Mouse (Mus musculus): Measurements from ENCODE around the gene Adamts12. TPM values are rescaled to one million over a fixed set of nuclear protein-coding genes. Genes with fewer than 3 reads are reported as not detected.
A peak's percentile ranks its signal among the peaks of the same experiment; 100 is the strongest.

The Adamts12 gene
- 1.7 and 1.8 TPM in 2 replicates for polyA plus RNA-seq (2014; fragmentation: Nextera tagmentation; extraction: Ambion mirVana)

GRCm38 (mm10) chr15:11064558-11065411, at the start of gene Adamts12:
Gene Adamts12, plus strand, starts transcription at chr15:11064790.
- peak within 1 kb of the TSS; percentile 84 for H3K27ac ChIP-seq (replicated peaks; ENCODE audit: low read depth, low read length)
- H3K9ac ChIP-seq (ENCODE audit: low read length), result peak within 1 kb of the TSS; percentile 50
- no peaks in the 10 kb centered on the region for H3K9me3 ChIP-seq (ENCODE audit: control insufficient read depth, low read length)
- no peaks in the 10 kb centered on the region for H3K36me3 ChIP-seq (ENCODE audit: control insufficient read depth, insufficient read depth, low read length)
- H3K4me1 ChIP-seq (ENCODE audit: control insufficient read depth, insufficient read depth, low read length), result peaks cover 13% of the 10 kb centered on the region
- WGBS, result 2% methylated on average over 25 of the region's 25 CpGs
- H3K4me2 ChIP-seq (ENCODE audit: low read depth, severe bottlenecking), result peak within 1 kb of the TSS; percentile 53
- no peaks in the 10 kb centered on the region for H3K27me3 ChIP-seq (ENCODE audit: control insufficient read depth, insufficient read depth, low read length)
- ATAC-seq (ENCODE audit: insufficient number of reproducible peaks, low FRiP score, low TSS enrichment, low read depth) (peak; percentile 74), DNase-seq (ENCODE audit: low spot score) (peak; percentile 68)
- peak within 1 kb of the TSS; percentile 28 for H3K4me3 ChIP-seq (ENCODE audit: low read depth, low read length)

- no peaks in the 10 kb centered on the region for H3K9me3 ChIP-seq (ENCODE audit: control insufficient read depth, low read length)
- no peak overlapping the region for H3K4me2 ChIP-seq (ENCODE audit: low read depth, severe bottlenecking)
- no peak overlapping the region for H3K9ac ChIP-seq (ENCODE audit: low read length)
- no peaks in the 10 kb centered on the region for H3K27me3 ChIP-seq (ENCODE audit: control insufficient read depth, insufficient read depth, low read length)
- H3K36me3 ChIP-seq (ENCODE audit: control insufficient read depth, insufficient read depth, low read length), result no peaks in the 10 kb centered on the region
- H3K4me3 ChIP-seq (ENCODE audit: low read depth, low read length), result no peak overlapping the region
- H3K27ac ChIP-seq (replicated peaks; ENCODE audit: low read depth, low read length), result no peak overlapping the region
- ATAC-seq (ENCODE audit: insufficient number of reproducible peaks, low FRiP score, low TSS enrichment, low read depth) (no peak), DNase-seq (ENCODE audit: low spot score) (no peak)
- WGBS, result 77% methylated on average over 2 of the region's 2 CpGs
- H3K4me1 ChIP-seq (ENCODE audit: control insufficient read depth, insufficient read depth, low read length), result no peaks in the 10 kb centered on the region
These were observed 49.7 kb upstream of the Adamts12 start for GRCm38 (mm10) chr15:11014931-11015330.

- no peaks in the 10 kb centered on the region for H3K27me3 ChIP-seq (ENCODE audit: control insufficient read depth, insufficient read depth, low read length)
- ATAC-seq (ENCODE audit: insufficient number of reproducible peaks, low FRiP score, low TSS enrichment, low read depth), result no peak
- H3K4me1 ChIP-seq (ENCODE audit: control insufficient read depth, insufficient read depth, low read length), result no peaks in the 10 kb centered on the region
- H3K36me3 ChIP-seq (ENCODE audit: control insufficient read depth, insufficient read depth, low read length), result no peaks in the 10 kb centered on the region
- no peak overlapping the region for H3K9ac ChIP-seq (ENCODE audit: low read length)
- H3K9me3 ChIP-seq (ENCODE audit: control insufficient read depth, low read length), result no peaks in the 10 kb centered on the region
- DNase-seq (ENCODE audit: low spot score), result no peak
- WGBS, result 85% methylated on average over 4 of the region's 4 CpGs
- no peak overlapping the region for H3K27ac ChIP-seq (replicated peaks; ENCODE audit: low read depth, low read length)
- H3K4me3 ChIP-seq (ENCODE audit: low read depth, low read length), result no peak overlapping the region
- no peak overlapping the region for H3K4me2 ChIP-seq (ENCODE audit: low read depth, severe bottlenecking)
These were observed 37.6 kb upstream of the Adamts12 start for GRCm38 (mm10) chr15:11026801-11027561.

GRCm38 (mm10) chr15:11030188-11030587, 34.4 kb upstream of the Adamts12 start:
- no peaks in the 10 kb centered on the region for H3K36me3 ChIP-seq (ENCODE audit: control insufficient read depth, insufficient read depth, low read length)
- H3K27me3 ChIP-seq (ENCODE audit: control insufficient read depth, insufficient read depth, low read length), result peaks cover 12% of the 10 kb centered on the region
- H3K9me3 ChIP-seq (ENCODE audit: control insufficient read depth, low read length), result no peaks in the 10 kb centered on the region
- DNase-seq (ENCODE audit: low spot score) (no peak), ATAC-seq (ENCODE audit: insufficient number of reproducible peaks, low FRiP score, low TSS enrichment, low read depth) (no peak)
- H3K4me1 ChIP-seq (ENCODE audit: control insufficient read depth, insufficient read depth, low read length), result no peaks in the 10 kb centered on the region
- H3K4me2 ChIP-seq (ENCODE audit: low read depth, severe bottlenecking), result no peak overlapping the region
- no peak overlapping the region for H3K4me3 ChIP-seq (ENCODE audit: low read depth, low read length)
- 80% methylated on average over 3 of the region's 3 CpGs for WGBS
- H3K9ac ChIP-seq (ENCODE audit: low read length), result no peak overlapping the region
- no peak overlapping the region for H3K27ac ChIP-seq (replicated peaks; ENCODE audit: low read depth, low read length)

DNA sequence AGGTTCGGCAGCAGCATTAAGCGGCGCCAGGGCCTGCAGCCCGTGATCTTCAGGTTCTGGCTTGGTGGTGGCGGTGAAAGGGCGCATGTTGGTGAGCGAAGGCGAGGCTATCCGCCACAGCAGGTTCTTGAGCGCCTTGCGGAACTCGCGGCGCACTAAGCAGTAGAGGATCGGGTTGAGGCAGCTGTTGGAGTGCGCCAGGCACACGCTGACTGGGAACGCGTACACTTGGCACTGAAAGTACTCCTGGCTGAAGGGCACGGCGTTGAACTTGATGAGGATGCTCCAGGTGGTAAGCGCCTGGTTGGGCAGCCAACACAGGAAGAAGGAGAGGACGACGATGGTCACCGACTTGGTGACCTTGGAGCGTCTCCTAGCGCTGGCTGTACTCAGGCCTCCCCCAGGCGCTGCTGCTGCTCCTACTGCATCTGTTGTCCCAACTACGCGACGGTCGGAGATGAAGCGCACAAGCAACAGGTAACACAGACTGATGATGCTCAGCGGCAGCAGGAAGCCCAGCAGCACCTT, 28.6 kb upstream of the Adamts12 start:
- Histone ChIP-seq H3K4me2 (ENCODE audit: low read depth, severe bottlenecking) (peak overlapping the region; percentile 58), H3K9ac (ENCODE audit: low read length) (no peak overlapping the region), H3K4me1 (ENCODE audit: control insufficient read depth, insufficient read depth, low read length) (peaks cover 15% of the 10 kb centered on the region), H3K27ac (replicated peaks; ENCODE audit: low read depth, low read length) (no peak overlapping the region), H3K27me3 (ENCODE audit: control insufficient read depth, insufficient read depth, low read length) (peaks cover 41% of the 10 kb centered on the region), H3K4me3 (ENCODE audit: low read depth, low read length) (peak overlapping the region; percentile 31), H3K9me3 (ENCODE audit: control insufficient read depth, low read length) (no peaks in the 10 kb centered on the region), H3K36me3 (ENCODE audit: control insufficient read depth, insufficient read depth, low read length) (no peaks in the 10 kb centered on the region)
- 5% methylated on average over 34 of the region's 34 CpGs for WGBS
- peak; percentile 49 for DNase-seq (ENCODE audit: low spot score)
- ATAC-seq (ENCODE audit: insufficient number of reproducible peaks, low FRiP score, low TSS enrichment, low read depth), result peak; percentile 6; the same call in 1 of the 2 replicates

DNA sequence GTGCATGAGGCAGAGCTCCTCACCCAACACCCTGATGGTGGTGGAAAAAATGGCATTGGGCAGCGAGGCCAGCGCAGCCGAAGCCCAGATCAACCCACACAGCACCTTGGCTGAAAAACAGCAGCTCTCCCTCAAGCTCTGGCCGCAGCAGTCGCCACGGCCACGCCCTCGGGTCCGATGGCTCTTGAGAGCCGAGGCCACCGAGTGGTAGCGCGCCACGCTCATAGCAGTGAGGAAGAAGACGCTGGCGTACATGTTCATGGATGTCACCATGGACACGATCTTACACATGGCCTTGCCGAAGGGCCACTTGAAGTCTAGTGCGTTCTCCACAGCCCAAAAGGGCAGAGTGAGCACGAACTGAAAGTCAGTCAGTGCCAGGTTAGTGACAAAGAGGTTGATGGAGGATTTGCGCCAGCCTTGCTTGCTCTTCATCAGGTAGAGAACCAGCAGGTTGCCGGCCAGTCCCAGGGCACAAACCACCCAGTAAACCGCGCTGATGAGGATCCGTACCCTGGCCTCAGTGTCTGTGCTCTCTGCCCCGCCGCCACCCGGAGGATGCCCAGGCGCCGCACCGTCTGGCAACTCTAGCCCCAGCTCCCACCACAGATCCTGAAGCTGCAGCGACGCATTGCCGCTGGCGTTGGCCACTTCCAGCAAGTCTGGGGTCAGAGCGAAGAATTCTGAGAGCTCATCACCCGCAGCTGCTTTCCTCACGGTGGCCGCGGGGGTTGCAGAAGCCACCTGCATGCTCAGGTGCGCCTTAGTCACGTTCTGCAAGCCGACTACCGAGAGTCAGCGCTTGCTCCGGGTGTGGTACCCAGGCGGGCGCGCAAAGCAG, 27.8 kb upstream of the Adamts12 start:
- Histone ChIP-seq H3K4me3 (ENCODE audit: low read depth, low read length) (peak overlapping the region; percentile 31), H3K9ac (ENCODE audit: low read length) (no peak overlapping the region), H3K4me1 (ENCODE audit: control insufficient read depth, insufficient read depth, low read length) (peaks cover 15% of the 10 kb centered on the region), H3K9me3 (ENCODE audit: control insufficient read depth, low read length) (no peaks in the 10 kb centered on the region), H3K27ac (replicated peaks; ENCODE audit: low read depth, low read length) (no peak overlapping the region), H3K36me3 (ENCODE audit: control insufficient read depth, insufficient read depth, low read length) (no peaks in the 10 kb centered on the region), H3K4me2 (ENCODE audit: low read depth, severe bottlenecking) (peak overlapping the region; percentile 58), H3K27me3 (ENCODE audit: control insufficient read depth, insufficient read depth, low read length) (peaks cover 41% of the 10 kb centered on the region)
- 3% methylated on average over 49 of the region's 49 CpGs for WGBS
- DNase-seq (ENCODE audit: low spot score) (peak; percentile 50), ATAC-seq (ENCODE audit: insufficient number of reproducible peaks, low FRiP score, low TSS enrichment, low read depth) (peak; percentile 40; the same call in 1 of the 2 replicates)

DNA sequence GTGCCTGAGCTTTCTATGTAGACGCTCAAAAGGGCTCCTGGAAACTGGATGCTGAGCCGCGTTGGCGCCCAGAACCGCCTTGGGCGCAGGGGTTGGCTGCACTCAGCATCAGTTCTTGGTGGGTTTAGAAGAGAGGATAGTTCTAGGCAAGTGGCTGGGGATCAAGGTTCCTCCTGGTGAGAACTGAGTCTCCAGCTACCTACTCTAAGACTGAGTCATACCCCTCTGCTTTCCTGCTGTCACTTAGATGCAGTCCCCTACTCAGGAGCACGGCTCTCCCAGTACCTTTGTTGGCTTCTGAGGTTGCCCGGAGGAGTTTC, 27.3 kb upstream of the Adamts12 start:
- no peak overlapping the region for H3K27ac ChIP-seq (replicated peaks; ENCODE audit: low read depth, low read length)
- no peak for ATAC-seq (ENCODE audit: insufficient number of reproducible peaks, low FRiP score, low TSS enrichment, low read depth)
- 7% methylated on average over 8 of the region's 8 CpGs for WGBS
- H3K36me3 ChIP-seq (ENCODE audit: control insufficient read depth, insufficient read depth, low read length), result no peaks in the 10 kb centered on the region
- no peaks in the 10 kb centered on the region for H3K9me3 ChIP-seq (ENCODE audit: control insufficient read depth, low read length)
- H3K9ac ChIP-seq (ENCODE audit: low read length), result no peak overlapping the region
- peaks cover 15% of the 10 kb centered on the region for H3K4me1 ChIP-seq (ENCODE audit: control insufficient read depth, insufficient read depth, low read length)
- DNase-seq (ENCODE audit: low spot score), result no peak
- peak overlapping the region; percentile 58 for H3K4me2 ChIP-seq (ENCODE audit: low read depth, severe bottlenecking)
- H3K4me3 ChIP-seq (ENCODE audit: low read depth, low read length), result peak overlapping the region; percentile 31
- peaks cover 41% of the 10 kb centered on the region for H3K27me3 ChIP-seq (ENCODE audit: control insufficient read depth, insufficient read depth, low read length)

GRCm38 (mm10) chr15:11037711-11038110, 26.9 kb upstream of the Adamts12 start, which contains the start of gene Rxfp3:
Gene Rxfp3, minus strand, starts transcription at chr15:11037991.
- Histone ChIP-seq H3K27ac (replicated peaks; ENCODE audit: low read depth, low read length) (no peak within 1 kb of the TSS), H3K27me3 (ENCODE audit: control insufficient read depth, insufficient read depth, low read length) (peaks cover 41% of the 10 kb centered on the region), H3K9ac (ENCODE audit: low read length) (no peak within 1 kb of the TSS), H3K4me3 (ENCODE audit: low read depth, low read length) (peak within 1 kb of the TSS; percentile 31), H3K4me1 (ENCODE audit: control insufficient read depth, insufficient read depth, low read length) (peaks cover 15% of the 10 kb centered on the region), H3K36me3 (ENCODE audit: control insufficient read depth, insufficient read depth, low read length) (no peaks in the 10 kb centered on the region), H3K4me2 (ENCODE audit: low read depth, severe bottlenecking) (peak within 1 kb of the TSS; percentile 58), H3K9me3 (ENCODE audit: control insufficient read depth, low read length) (no peaks in the 10 kb centered on the region)
- no peak for ATAC-seq (ENCODE audit: insufficient number of reproducible peaks, low FRiP score, low TSS enrichment, low read depth)
- WGBS, result 5% methylated on average over 16 of the region's 16 CpGs
- DNase-seq (ENCODE audit: low spot score), result peak; percentile 48

Measured in limb, embryonic 11.5 days (tissue).